Mouse (Mus musculus) lung, adult 2 months (tissue): ENCODE results near the gene Pawr.

ENCODE experiments used
- CTCF ChIP-seq: fragments of 200-500 bp; IDR thresholded peaks from 2 replicates; pipeline ENCODE4 v1.5.1; 2011; ENCODE audit warnings: mild to moderate bottlenecking, low read length, control low read depth; ENCODE audit not compliant: insufficient read depth
- POLR2A ChIP-seq: fragments of 200-500 bp; IDR thresholded peaks from 2 replicates; pipeline ENCODE4 v1.6.1; 2011; ENCODE audit warnings: low read depth, mild to moderate bottlenecking, control low read depth, low read length, borderline replicate concordance; ENCODE audit errors: extremely low read depth

- TF ChIP-seq CTCF = peak; percentile 33
- no peak for TF ChIP-seq POLR2A
Observed at GRCm38 (mm10) chr10:108435616-108436015, 103.7 kb downstream of the Pawr start.
